Mouse (Mus musculus) CH12.LX (cell line): ENCODE measurements around the gene Cpa1.

ENCODE experiments used
- CTCF ChIP-seq, 2 experiments: IDR thresholded peaks in 1 of 2; conservative IDR thresholded peaks in 1 of 2; 2 replicates each; pipeline ENCODE4 v1.5.1; 2011 to 2012; ENCODE audit warnings: low read depth in 2 of 2, low read length in 2 of 2, improper control_type of control experiment in 1 of 2, inconsistent platforms in 1 of 2, mild to moderate bottlenecking in 1 of 2, moderate library complexity in 1 of 2
- NELFE ChIP-seq: IDR thresholded peaks from 2 replicates; pipeline ENCODE4 v1.6.1; 2011; ENCODE audit warnings: low read depth, low read length, improper control_type of control experiment
- PAX5 ChIP-seq: IDR thresholded peaks from 2 replicates; pipeline ENCODE4 v1.6.1; 2012; ENCODE audit warnings: low read length, inconsistent platforms, mixed read lengths
- POLR2AphosphoS2 ChIP-seq: IDR thresholded peaks from 2 replicates; pipeline ENCODE4 v1.6.1; 2011; ENCODE audit warnings: low read depth, low read length, improper control_type of control experiment
- RCOR1 ChIP-seq: conservative IDR thresholded peaks from 2 replicates; pipeline ENCODE4 v1.6.1; 2012; ENCODE audit warnings: low read depth, mild to moderate bottlenecking, inconsistent platforms, low read length, improper control_type of control experiment

- TF ChIP-seq PAX5 = no peak
- no peak for TF ChIP-seq RCOR1
- TF ChIP-seq POLR2AphosphoS2 = no peak
- TF ChIP-seq NELFE = no peak
- TF ChIP-seq CTCF (conservative IDR thresholded peaks at IDR 0.05 in 1 of 2, IDR thresholded peaks at IDR 0.05 in 1 of 2; ENCODE audit: low read depth in 2 of 2, low read length in 2 of 2) = no peak
These were observed 40.5 kb downstream of the Cpa1 start for GRCm38 (mm10) chr6:30679567-30679966.
